Mouse (Mus musculus): ENCODE data around the gene Wdr38. TPM values are rescaled to one million over a fixed set of nuclear protein-coding genes. Genes with fewer than 3 reads are reported as not detected.

Wdr38 gene
- 0.66 and 0.76 TPM in 2 replicates for polyA plus RNA-seq (2015; fragmentation: Nextera tagmentation; extraction: Ambion mirVana)

DNA sequence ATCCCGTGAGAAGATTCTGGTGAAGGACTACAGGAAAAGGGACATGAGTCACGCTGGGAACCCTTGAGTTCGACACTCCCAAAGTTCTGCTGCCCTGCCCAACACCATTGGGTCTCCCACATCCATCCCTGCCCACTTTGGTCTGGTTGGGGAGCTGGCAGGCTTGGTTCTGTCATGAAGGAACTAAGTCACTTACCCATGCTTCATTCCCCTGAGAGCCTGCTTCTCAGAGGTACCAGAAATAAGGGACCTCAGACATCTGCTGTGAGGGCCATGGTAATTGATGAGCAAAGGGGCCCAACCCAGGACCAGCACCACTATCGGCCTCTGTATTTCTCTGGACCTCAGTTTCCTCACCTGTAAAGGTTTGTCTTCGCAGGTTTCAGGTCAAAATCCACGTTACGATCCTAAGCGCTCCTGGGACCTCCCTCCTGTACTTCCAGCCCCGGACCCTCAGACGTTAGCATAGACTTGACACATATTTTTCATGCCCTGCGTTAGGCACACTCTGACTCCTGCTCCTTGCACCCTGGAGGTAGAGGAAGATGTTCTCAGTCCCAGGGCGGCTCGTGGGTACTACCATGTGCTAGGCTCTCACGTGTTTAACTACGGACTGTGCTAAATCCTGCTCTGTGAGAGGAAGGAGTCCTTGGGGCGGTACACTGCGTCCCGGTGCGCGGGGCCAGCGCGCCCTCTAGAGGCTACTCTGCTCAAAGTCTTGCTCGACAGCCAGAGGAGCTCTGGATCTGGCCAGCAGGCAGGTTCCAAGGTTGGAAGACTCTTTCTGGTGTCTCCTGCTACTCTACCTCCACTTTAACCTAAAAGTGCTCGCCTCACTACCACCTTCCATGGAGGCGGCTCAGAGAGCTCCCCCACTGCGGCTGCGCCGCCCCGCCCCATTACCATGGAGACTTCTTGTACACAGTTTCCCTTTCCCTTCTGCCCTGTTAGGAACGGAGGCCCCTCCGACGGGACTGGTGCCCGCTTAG lies at the start of gene Wdr38:
Wdr38 (plus strand) TSS at position 91 of the 989 bp plus-strand sequence.
- ATAC-seq (ENCODE audit: low read depth) = peak; percentile 85
- H3K27ac ChIP-seq = peak within 1 kb of the TSS; percentile 70
- WGBS (ENCODE audit: insufficient replicate concordance) = 9% methylated on average over 33 of the region's 33 CpGs

DNA sequence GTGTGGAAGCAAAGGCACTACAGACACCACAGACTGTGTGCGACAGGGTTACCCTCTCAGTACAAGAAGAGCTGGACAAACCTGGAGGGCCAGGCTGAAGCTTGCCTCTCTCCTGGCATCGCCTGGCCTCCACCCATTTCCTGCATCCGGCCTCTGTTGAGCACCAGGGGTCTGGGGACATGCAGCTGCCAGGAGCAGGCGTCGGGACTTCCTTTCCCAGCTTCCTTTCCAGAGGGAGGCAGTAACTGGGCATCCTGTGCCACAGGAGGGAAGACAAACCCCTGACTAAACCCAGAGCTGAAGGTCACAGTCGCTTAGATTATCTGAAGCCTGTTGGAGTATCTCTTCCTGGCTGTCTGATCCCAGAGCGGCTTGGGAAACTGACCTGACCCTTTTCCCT lies 49.7 kb upstream of the Wdr38 start:
- 34% methylated on average over 7 of the region's 7 CpGs for WGBS (ENCODE audit: insufficient replicate concordance)
- H3K4me1 ChIP-seq (replicated peaks) = peaks cover 25% of the 10 kb centered on the region
- ATAC-seq (ENCODE audit: low read depth) = no peak

More for the DNA sequence above, at the start of gene Wdr38:
- H3K36me3 ChIP-seq = peaks cover 32% of the 10 kb centered on the region
- H3K9me3 ChIP-seq (replicated peaks) = no peaks in the 10 kb centered on the region
- DNase-seq = peak; percentile 81
- peak within 1 kb of the TSS; percentile 78 for H3K4me2 ChIP-seq
- H3K27me3 ChIP-seq = no peaks in the 10 kb centered on the region
- peak within 1 kb of the TSS; percentile 67 for H3K9ac ChIP-seq
- H3K4me3 ChIP-seq (replicated peaks) = peak within 1 kb of the TSS; percentile 61
- peaks cover 58% of the 10 kb centered on the region for H3K4me1 ChIP-seq (replicated peaks)

DNA sequence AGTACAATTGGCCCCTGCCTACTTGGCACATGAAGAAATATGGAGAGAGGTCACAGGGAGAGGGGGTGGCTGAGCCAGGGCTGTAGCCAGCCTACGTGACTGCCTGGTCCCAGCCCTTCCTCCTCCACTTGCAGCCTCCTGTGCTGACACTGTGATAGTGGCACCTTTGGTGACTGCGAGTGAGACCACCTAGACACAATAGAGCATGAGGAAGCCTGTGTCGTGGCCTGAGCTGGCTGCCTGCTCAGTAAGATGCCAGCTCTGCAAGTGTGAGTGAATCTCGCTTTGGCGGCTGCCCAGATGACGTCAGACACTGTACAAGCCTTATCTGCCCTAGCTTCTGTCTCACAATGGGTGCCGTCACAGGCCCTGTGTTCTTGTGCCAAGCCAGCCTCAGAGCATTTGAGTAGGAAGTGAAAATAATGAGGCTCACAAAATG lies 47.0 kb upstream of the Wdr38 start:
- Histone ChIP-seq H3K9ac (no peak overlapping the region), H3K36me3 (no peaks in the 10 kb centered on the region), H3K27ac (no peak overlapping the region; the same call in 1 of the 2 replicates), H3K4me3 (replicated peaks) (no peak overlapping the region), H3K9me3 (replicated peaks) (no peaks in the 10 kb centered on the region), H3K4me2 (peak overlapping the region; percentile 18; the same call in 1 of the 2 replicates), H3K27me3 (no peaks in the 10 kb centered on the region), H3K4me1 (replicated peaks) (peaks cover 25% of the 10 kb centered on the region)
- ATAC-seq (ENCODE audit: low read depth) = peak; percentile 84
- peak; percentile 47 for DNase-seq
- WGBS (ENCODE audit: insufficient replicate concordance) = 37% methylated on average over 7 of the region's 7 CpGs

More for the DNA sequence above, 49.7 kb upstream of the Wdr38 start:
- no peak for DNase-seq
- Histone ChIP-seq H3K27ac (no peak overlapping the region), H3K36me3 (no peaks in the 10 kb centered on the region), H3K4me2 (no peak overlapping the region), H3K27me3 (no peaks in the 10 kb centered on the region), H3K4me3 (replicated peaks) (no peak overlapping the region), H3K9ac (no peak overlapping the region), H3K9me3 (replicated peaks) (no peaks in the 10 kb centered on the region)

DNA sequence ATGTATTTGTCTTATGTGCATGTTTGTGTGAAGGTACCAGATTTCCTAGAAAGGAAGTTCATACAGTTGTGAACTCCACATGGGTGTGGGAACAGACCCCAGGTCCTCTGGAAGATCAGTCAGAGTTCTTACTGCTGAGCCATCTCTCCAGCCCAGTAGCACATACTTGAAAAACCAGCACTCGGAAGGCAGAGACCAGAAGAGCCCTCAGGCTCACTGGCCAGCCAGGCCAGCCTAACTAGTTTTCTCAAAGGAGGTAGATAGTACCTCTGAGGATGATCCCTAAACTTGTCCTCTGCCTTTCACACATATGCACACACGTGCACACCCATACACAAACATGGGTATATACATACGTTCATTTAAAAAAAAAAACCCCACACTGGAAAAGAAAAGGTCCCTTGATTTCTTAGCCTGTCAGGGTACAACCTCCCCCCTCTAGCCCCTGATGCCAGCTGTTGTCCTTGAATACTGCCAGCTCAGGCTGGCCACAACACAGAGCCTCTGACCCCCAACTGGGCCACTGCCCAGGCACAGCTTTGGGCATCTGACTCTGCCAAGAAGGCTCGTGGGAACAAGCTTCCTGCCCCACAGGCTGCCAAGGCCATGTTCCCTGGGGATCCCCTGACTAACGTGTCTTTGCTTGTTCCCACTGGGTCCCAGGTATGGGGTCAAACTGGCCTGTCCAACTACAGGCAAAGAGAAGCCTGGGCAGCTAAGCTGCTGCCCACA lies 44.0 kb upstream of the Wdr38 start:
- no peak for DNase-seq
- no peak for ATAC-seq (ENCODE audit: low read depth)
- Histone ChIP-seq H3K9ac (no peak overlapping the region; the same call in 1 of the 2 replicates), H3K36me3 (no peaks in the 10 kb centered on the region), H3K27ac (no peak overlapping the region), H3K4me2 (no peak overlapping the region), H3K4me3 (replicated peaks) (no peak overlapping the region), H3K4me1 (replicated peaks) (peaks cover 36% of the 10 kb centered on the region), H3K27me3 (no peaks in the 10 kb centered on the region), H3K9me3 (replicated peaks) (no peaks in the 10 kb centered on the region)
- 64% methylated on average over 5 of the region's 5 CpGs for WGBS (ENCODE audit: insufficient replicate concordance)

DNA sequence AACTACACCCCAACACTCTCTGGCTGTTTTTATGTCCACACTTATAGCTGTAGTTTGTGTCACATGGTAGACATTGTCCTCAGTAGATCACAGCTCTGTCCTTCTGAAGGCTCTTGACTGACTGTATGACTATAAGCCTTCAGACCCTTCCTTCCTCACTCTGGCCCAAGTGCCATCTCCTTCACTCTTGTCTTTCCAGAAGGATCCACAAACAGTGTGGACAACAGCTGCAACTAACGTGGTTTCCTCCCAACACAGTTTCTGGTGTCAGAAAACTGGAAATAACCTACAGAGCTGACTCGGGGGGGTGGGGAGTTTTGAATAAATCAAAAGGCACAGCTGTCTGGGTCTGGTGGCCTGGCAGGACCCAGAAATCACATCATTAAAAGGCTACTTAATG lies 41.2 kb upstream of the Wdr38 start:
- H3K4me3 ChIP-seq (replicated peaks) = no peak overlapping the region
- WGBS (ENCODE audit: insufficient replicate concordance) = 40% methylated on average over 2 of the region's 2 CpGs
- no peak overlapping the region for H3K4me2 ChIP-seq
- H3K9me3 ChIP-seq (replicated peaks) = no peaks in the 10 kb centered on the region
- H3K4me1 ChIP-seq (replicated peaks) = peaks cover 14% of the 10 kb centered on the region
- DNase-seq = no peak
- ATAC-seq (ENCODE audit: low read depth) = no peak
- no peak overlapping the region for H3K27ac ChIP-seq
- H3K9ac ChIP-seq = no peak overlapping the region
- no peaks in the 10 kb centered on the region for H3K27me3 ChIP-seq
- H3K36me3 ChIP-seq = no peaks in the 10 kb centered on the region

DNA sequence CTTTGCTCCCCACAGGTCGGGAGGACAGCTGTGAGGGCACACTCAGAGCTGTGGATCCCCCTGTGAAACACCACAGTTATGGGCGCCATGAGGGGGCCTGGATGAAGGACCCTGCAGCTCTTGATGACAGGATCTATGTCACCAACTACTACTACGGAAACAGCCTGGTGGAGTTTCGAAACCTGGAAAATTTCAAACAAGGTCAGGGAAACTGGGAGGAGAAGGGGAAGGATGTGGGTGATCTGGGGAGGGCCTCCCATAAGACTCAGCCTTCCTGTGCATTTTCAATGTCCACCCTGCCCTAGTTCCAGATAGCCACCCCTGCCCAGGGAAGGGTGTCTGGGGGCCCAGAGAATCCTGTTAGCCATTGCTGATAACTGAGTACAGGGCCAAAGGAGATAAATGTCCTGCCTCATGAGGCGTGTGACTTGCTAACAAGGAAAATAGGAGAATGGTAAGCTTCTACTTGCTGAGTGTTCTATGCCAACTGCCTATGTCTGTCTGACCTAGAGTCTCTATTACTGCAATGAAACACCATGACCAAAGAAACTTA lies 39.5 kb upstream of the Wdr38 start:
- WGBS (ENCODE audit: insufficient replicate concordance) = 54% methylated on average over 5 of the region's 5 CpGs
- Histone ChIP-seq H3K36me3 (no peaks in the 10 kb centered on the region), H3K4me2 (no peak overlapping the region), H3K27me3 (no peaks in the 10 kb centered on the region), H3K9me3 (replicated peaks) (no peaks in the 10 kb centered on the region), H3K4me3 (replicated peaks) (no peak overlapping the region), H3K27ac (no peak overlapping the region; the same call in 1 of the 2 replicates), H3K4me1 (replicated peaks) (peaks cover 15% of the 10 kb centered on the region), H3K9ac (no peak overlapping the region)
- DNase-seq (no peak), ATAC-seq (ENCODE audit: low read depth) (peak; percentile 62; the same call in 1 of the 2 replicates)

DNA sequence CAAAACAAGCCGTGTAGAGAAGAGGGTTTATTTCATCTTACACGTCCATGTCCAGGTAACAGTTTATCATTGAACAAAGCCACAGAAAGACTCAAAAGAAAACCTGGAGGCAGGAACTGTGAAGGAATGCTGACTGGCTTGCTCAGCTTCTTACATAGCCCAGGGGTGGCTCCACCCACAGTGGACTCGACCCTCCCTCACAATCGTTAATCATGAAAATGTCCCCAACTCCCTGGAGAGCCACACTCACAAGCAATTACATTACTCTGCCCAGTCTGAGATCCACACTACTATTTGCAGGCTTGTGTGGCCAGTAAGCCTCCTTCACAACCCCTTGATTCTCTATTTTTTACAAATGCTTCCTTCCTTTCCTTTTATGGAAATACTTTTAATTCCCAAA lies 33.1 kb upstream of the Wdr38 start:
- DNase-seq (no peak), ATAC-seq (ENCODE audit: low read depth) (no peak)
- 43% methylated on average over 4 of the region's 4 CpGs for WGBS (ENCODE audit: insufficient replicate concordance)

DNA sequence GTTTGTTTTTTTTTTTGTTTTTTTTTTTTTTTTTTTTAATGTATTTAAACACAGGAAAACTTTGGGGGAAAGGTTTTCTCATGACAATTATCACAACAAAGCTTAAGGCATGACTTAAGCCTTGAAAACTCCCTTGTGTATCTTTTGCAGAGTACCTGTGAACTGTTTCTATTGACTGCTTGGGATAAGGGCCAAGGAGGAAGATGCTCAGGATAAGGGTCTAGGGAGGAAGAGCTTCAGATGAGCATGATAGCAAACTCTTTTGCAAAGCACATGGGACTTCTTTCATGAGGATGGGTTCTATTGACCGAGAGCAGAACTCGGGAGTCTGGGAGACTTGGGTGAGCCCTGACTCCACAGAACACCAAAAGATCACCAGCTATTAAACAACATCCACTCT lies 27.6 kb upstream of the Wdr38 start:
- peak overlapping the region; percentile 46 for H3K4me2 ChIP-seq
- no peak for DNase-seq
- ATAC-seq (ENCODE audit: low read depth) = peak; percentile 63
- no peak overlapping the region for H3K4me3 ChIP-seq (replicated peaks)
- H3K27ac ChIP-seq = peak overlapping the region; percentile 86
- no peaks in the 10 kb centered on the region for H3K9me3 ChIP-seq (replicated peaks)
- H3K36me3 ChIP-seq = no peaks in the 10 kb centered on the region
- peaks cover 51% of the 10 kb centered on the region for H3K4me1 ChIP-seq (replicated peaks)
- H3K27me3 ChIP-seq = no peaks in the 10 kb centered on the region
- H3K9ac ChIP-seq = 0 out of 2 replicates have a peak overlapping the region, but pooled peaks have one; percentile 33
- WGBS (ENCODE audit: insufficient replicate concordance) = 46% methylated on average over 2 of the region's 2 CpGs

More for the DNA sequence above, 33.1 kb upstream of the Wdr38 start:
- H3K4me2 ChIP-seq = no peak overlapping the region
- peaks cover 23% of the 10 kb centered on the region for H3K4me1 ChIP-seq (replicated peaks)
- no peaks in the 10 kb centered on the region for H3K36me3 ChIP-seq
- H3K9me3 ChIP-seq (replicated peaks) = no peaks in the 10 kb centered on the region
- no peak overlapping the region for H3K9ac ChIP-seq
- H3K27me3 ChIP-seq = no peaks in the 10 kb centered on the region
- H3K27ac ChIP-seq = no peak overlapping the region
- no peak overlapping the region for H3K4me3 ChIP-seq (replicated peaks)

DNA sequence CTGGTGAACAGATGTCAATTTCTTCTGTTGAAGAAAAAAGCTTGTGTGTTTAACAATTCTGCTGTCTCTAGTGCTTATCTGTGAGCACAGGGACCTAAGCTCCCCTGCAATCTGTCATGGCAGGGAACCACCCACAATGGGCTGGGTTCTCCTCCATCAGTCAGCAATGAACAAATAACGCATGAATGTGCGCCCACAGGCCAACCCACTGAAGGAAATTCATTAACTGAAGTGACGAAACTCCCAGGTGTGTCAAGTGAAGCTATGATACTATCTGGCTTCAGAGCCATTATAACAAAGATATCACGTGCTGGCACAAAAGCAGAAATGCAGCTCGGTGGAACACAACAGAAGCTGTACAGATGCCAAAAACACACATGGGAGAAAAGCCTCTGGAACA lies 27.2 kb upstream of the Wdr38 start:
- H3K4me3 ChIP-seq (replicated peaks) = no peak overlapping the region
- DNase-seq (peak; percentile 72), ATAC-seq (ENCODE audit: low read depth) (peak; percentile 97)
- H3K27me3 ChIP-seq = no peaks in the 10 kb centered on the region
- H3K4me1 ChIP-seq (replicated peaks) = peaks cover 51% of the 10 kb centered on the region
- H3K27ac ChIP-seq = peak overlapping the region; percentile 86
- peak overlapping the region; percentile 46 for H3K4me2 ChIP-seq
- WGBS (ENCODE audit: insufficient replicate concordance) = 24% methylated on average over 5 of the region's 5 CpGs
- H3K36me3 ChIP-seq = no peaks in the 10 kb centered on the region
- no peaks in the 10 kb centered on the region for H3K9me3 ChIP-seq (replicated peaks)
- 0 out of 2 replicates have a peak overlapping the region, but pooled peaks have one; percentile 33 for H3K9ac ChIP-seq

DNA sequence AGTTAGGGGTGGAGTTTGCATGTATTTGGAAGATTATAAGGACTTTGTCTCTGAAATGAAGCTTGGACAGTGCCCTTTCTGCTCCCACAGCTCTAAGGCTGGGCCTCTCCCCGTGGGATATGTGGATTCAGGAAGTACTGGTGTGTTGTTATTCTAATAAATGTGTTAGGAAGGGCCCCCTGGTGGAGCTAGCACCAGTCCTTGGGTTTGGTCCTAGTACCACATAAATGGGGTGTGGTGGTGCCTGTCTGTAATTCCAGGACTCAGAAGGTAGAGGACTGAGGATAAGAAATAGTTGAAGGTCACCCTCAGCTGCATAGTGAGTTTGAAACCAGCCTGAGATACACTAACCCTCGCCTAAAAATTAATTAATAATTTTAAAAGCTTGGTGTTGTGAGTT lies 24.1 kb upstream of the Wdr38 start:
- peaks cover 43% of the 10 kb centered on the region for H3K4me1 ChIP-seq (replicated peaks)
- H3K4me2 ChIP-seq = no peak overlapping the region
- H3K27ac ChIP-seq = no peak overlapping the region
- peaks cover 12% of the 10 kb centered on the region; the same call in 1 of the 2 replicates for H3K27me3 ChIP-seq
- H3K36me3 ChIP-seq = no peaks in the 10 kb centered on the region
- WGBS (ENCODE audit: insufficient replicate concordance) = 10% methylated on average over 2 of the region's 2 CpGs
- no peak for ATAC-seq (ENCODE audit: low read depth)
- no peak overlapping the region for H3K4me3 ChIP-seq (replicated peaks)
- H3K9me3 ChIP-seq (replicated peaks) = no peaks in the 10 kb centered on the region
- DNase-seq = no peak
- no peak overlapping the region for H3K9ac ChIP-seq

DNA sequence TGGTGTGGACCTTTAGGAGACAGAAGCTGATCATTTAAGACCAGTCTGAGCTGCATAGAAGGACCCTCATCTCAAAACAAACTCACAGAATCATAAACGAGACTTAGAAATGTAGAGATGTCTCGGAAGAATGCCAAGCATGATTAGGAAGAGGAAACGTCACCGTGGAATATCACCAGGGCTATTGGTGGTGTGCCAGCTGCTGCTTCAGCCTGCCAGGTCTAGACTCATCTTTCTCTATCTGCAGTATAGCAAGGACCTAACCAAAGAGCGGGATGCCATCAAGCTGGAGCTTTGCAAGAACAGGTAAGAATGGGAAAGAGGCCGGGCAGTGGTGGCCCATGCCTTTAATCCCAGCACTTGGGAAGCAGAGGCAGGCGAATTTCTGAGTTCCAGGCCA lies 23.6 kb upstream of the Wdr38 start:
- Histone ChIP-seq H3K27me3 (peaks cover 12% of the 10 kb centered on the region; the same call in 1 of the 2 replicates), H3K9ac (no peak overlapping the region), H3K27ac (no peak overlapping the region), H3K4me3 (replicated peaks) (no peak overlapping the region), H3K9me3 (replicated peaks) (no peaks in the 10 kb centered on the region), H3K4me1 (replicated peaks) (peaks cover 41% of the 10 kb centered on the region), H3K36me3 (no peaks in the 10 kb centered on the region), H3K4me2 (no peak overlapping the region)
- 69% methylated on average over 7 of the region's 7 CpGs for WGBS (ENCODE audit: insufficient replicate concordance)
- ATAC-seq (ENCODE audit: low read depth) (no peak), DNase-seq (no peak)

All from liver, embryonic 13.5 days (tissue).